Mouse (Mus musculus) liver, embryonic 14.5 days (tissue): ENCODE data around the gene Fbxl2.

Source experiments
- CTCF ChIP-seq: IDR thresholded peaks from 2 replicates; pipeline ENCODE4 v1.5.1; 2016; ENCODE audit warnings: antibody characterized with exemption, low read depth, control low read depth
- EP300 ChIP-seq: IDR thresholded peaks from 2 replicates; pipeline ENCODE4 v1.6.1; 2016; ENCODE audit warnings: antibody characterized with exemption, low read depth

GRCm38 (mm10) chr9:113943372-113943771 lies 102.6 kb downstream of the Fbxl2 start:
- TF ChIP-seq CTCF (no peak), EP300 (no peak)
